Mouse (Mus musculus): ENCODE measurements around the gene BC030867. TPM values are rescaled to one million over a fixed set of nuclear protein-coding genes. Genes with fewer than 3 reads are reported as not detected.

Gene BC030867
- total and polyA plus RNA-seq, 2 experiments = 0.38 TPM; not detected in 1

DNA sequence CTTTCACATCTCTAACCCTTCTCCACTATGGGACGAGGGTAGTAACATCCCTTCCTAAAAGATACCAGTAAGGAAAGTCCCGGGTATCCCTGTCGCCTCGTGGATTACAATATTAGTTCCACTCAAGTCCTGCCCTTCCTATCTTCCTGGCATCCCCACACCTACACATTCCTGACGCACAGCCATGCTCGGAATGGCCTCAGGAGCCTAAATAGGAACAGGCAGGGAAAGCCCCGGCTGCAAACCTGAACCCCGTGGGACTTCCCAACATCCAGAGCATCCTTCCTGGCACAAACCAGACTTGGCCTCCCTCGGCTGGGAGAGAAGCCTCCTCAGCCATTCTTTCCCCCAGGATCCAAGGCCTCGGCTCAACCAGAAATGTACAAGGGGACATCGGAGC lies 33.2 kb upstream of the BC030867 start:
- H3K4me1 ChIP-seq (ENCODE audit: control insufficient read depth, insufficient read depth, low read length) = peaks cover 69% of the 10 kb centered on the region
- no peaks in the 10 kb centered on the region for H3K36me3 ChIP-seq (ENCODE audit: control insufficient read depth, insufficient read depth, low read length)
- 42% methylated on average over 11 of the region's 11 CpGs for WGBS
- TF ChIP-seq CTCF (IDR thresholded peaks at IDR 0.05; ENCODE audit: low read depth, low read length) = no peak
- TF ChIP-seq POLR2A (IDR thresholded peaks at IDR 0.05; ENCODE audit: extremely low read depth, insufficient read depth, low read length) = no peak
- no peak overlapping the region for H3K4me3 ChIP-seq (ENCODE audit: insufficient read depth, low read depth, low read length)
- no peak for DNase-seq (ENCODE audit: extremely low read depth, low read depth, low spot score)
- peaks cover 36% of the 10 kb centered on the region for H3K79me2 ChIP-seq (ENCODE audit: control insufficient read depth, insufficient read depth, low read length)
- H3K27ac ChIP-seq (replicated peaks; ENCODE audit: insufficient read depth, low read depth, low read length) = peak overlapping the region; percentile 94
- no peaks in the 10 kb centered on the region for H3K27me3 ChIP-seq (ENCODE audit: control insufficient read depth, insufficient read depth, low read length)
- peak overlapping the region; percentile 39; the same call in 1 of the 2 replicates for H3K9ac ChIP-seq (ENCODE audit: low read depth, low read length)

GRCm38 (mm10) chr11:102216056-102216885 lies 32.4 kb upstream of the BC030867 start:
- Histone ChIP-seq H3K9ac (ENCODE audit: low read depth, low read length) (peak overlapping the region; percentile 57), H3K27me3 (ENCODE audit: control insufficient read depth, insufficient read depth, low read length) (no peaks in the 10 kb centered on the region), H3K4me3 (ENCODE audit: insufficient read depth, low read depth, low read length) (0 out of 2 replicates have a peak overlapping the region, but pooled peaks have one; percentile 1), H3K36me3 (ENCODE audit: control insufficient read depth, insufficient read depth, low read length) (no peaks in the 10 kb centered on the region), H3K27ac (replicated peaks; ENCODE audit: insufficient read depth, low read depth, low read length) (peak overlapping the region; percentile 94), H3K4me1 (ENCODE audit: control insufficient read depth, insufficient read depth, low read length) (peaks cover 72% of the 10 kb centered on the region), H3K79me2 (ENCODE audit: control insufficient read depth, insufficient read depth, low read length) (peaks cover 35% of the 10 kb centered on the region)
- peak; percentile 88 for DNase-seq (ENCODE audit: extremely low read depth, low read depth, low spot score)
- no peak for TF ChIP-seq CTCF (IDR thresholded peaks at IDR 0.05; ENCODE audit: low read depth, low read length)
- no peak for TF ChIP-seq POLR2A (IDR thresholded peaks at IDR 0.05; ENCODE audit: extremely low read depth, insufficient read depth, low read length)
- WGBS = 8% methylated on average over 12 of the region's 12 CpGs

- TF ChIP-seq POLR2A (IDR thresholded peaks at IDR 0.05; ENCODE audit: extremely low read depth, insufficient read depth, low read length) (no peak), CTCF (IDR thresholded peaks at IDR 0.05; ENCODE audit: low read depth, low read length) (no peak)
- Histone ChIP-seq H3K4me1 (ENCODE audit: control insufficient read depth, insufficient read depth, low read length) (peaks cover 71% of the 10 kb centered on the region), H3K4me3 (ENCODE audit: insufficient read depth, low read depth, low read length) (0 out of 2 replicates have a peak overlapping the region, but pooled peaks have one; percentile 1), H3K79me2 (ENCODE audit: control insufficient read depth, insufficient read depth, low read length) (peaks cover 29% of the 10 kb centered on the region), H3K27ac (replicated peaks; ENCODE audit: insufficient read depth, low read depth, low read length) (peak overlapping the region; percentile 81), H3K36me3 (ENCODE audit: control insufficient read depth, insufficient read depth, low read length) (no peaks in the 10 kb centered on the region), H3K9ac (ENCODE audit: low read depth, low read length) (peak overlapping the region; percentile 54), H3K27me3 (ENCODE audit: control insufficient read depth, insufficient read depth, low read length) (no peaks in the 10 kb centered on the region)
- DNase-seq (ENCODE audit: extremely low read depth, low read depth, low spot score) = peak; percentile 72
- 16% methylated on average over 5 of the region's 5 CpGs for WGBS
Measured at GRCm38 (mm10) chr11:102216886-102217240, 31.8 kb upstream of the BC030867 start.

DNA sequence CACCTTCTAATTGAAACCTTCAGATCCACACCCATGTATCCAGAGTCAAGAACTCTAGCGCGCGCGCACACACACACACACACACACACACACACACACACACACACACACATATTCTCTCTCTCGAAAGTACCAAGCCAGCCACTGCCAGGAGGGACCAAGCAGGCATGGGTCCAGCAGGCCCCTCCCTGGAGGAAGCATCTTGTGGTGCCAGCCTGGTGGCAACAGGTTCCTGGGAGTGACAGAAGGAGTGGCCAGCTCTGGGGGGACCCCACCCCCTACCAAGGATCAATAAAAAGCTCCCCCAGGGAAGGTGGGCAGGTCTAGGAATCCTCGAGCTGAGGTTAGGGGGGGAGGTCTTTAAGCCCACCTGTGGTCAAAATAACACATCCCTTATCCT lies 31.3 kb upstream of the BC030867 start:
- no peaks in the 10 kb centered on the region for H3K27me3 ChIP-seq (ENCODE audit: control insufficient read depth, insufficient read depth, low read length)
- peaks cover 26% of the 10 kb centered on the region for H3K79me2 ChIP-seq (ENCODE audit: control insufficient read depth, insufficient read depth, low read length)
- peak overlapping the region; percentile 61; the same call in 1 of the 2 replicates for H3K4me3 ChIP-seq (ENCODE audit: insufficient read depth, low read depth, low read length)
- H3K27ac ChIP-seq (replicated peaks; ENCODE audit: insufficient read depth, low read depth, low read length) = peak overlapping the region; percentile 81
- DNase-seq (ENCODE audit: extremely low read depth, low read depth, low spot score) = peak; percentile 62
- 7% methylated on average over 6 of the region's 6 CpGs for WGBS
- no peaks in the 10 kb centered on the region for H3K36me3 ChIP-seq (ENCODE audit: control insufficient read depth, insufficient read depth, low read length)
- H3K4me1 ChIP-seq (ENCODE audit: control insufficient read depth, insufficient read depth, low read length) = peaks cover 74% of the 10 kb centered on the region
- peak overlapping the region; percentile 54 for H3K9ac ChIP-seq (ENCODE audit: low read depth, low read length)
- TF ChIP-seq POLR2A (IDR thresholded peaks at IDR 0.05; ENCODE audit: extremely low read depth, insufficient read depth, low read length) = no peak
- TF ChIP-seq CTCF (IDR thresholded peaks at IDR 0.05; ENCODE audit: low read depth, low read length) = no peak

- H3K27me3 ChIP-seq (ENCODE audit: control insufficient read depth, insufficient read depth, low read length) = no peaks in the 10 kb centered on the region
- DNase-seq (ENCODE audit: extremely low read depth, low read depth, low spot score) = peak; percentile 66
- peaks cover 26% of the 10 kb centered on the region for H3K79me2 ChIP-seq (ENCODE audit: control insufficient read depth, insufficient read depth, low read length)
- peak overlapping the region; percentile 61 for H3K4me3 ChIP-seq (ENCODE audit: insufficient read depth, low read depth, low read length)
- peak overlapping the region; percentile 81 for H3K27ac ChIP-seq (replicated peaks; ENCODE audit: insufficient read depth, low read depth, low read length)
- TF ChIP-seq POLR2A (IDR thresholded peaks at IDR 0.05; ENCODE audit: extremely low read depth, insufficient read depth, low read length) (no peak), CTCF (IDR thresholded peaks at IDR 0.05; ENCODE audit: low read depth, low read length) (no peak)
- no peaks in the 10 kb centered on the region for H3K36me3 ChIP-seq (ENCODE audit: control insufficient read depth, insufficient read depth, low read length)
- peak overlapping the region; percentile 68 for H3K9ac ChIP-seq (ENCODE audit: low read depth, low read length)
- H3K4me1 ChIP-seq (ENCODE audit: control insufficient read depth, insufficient read depth, low read length) = peaks cover 76% of the 10 kb centered on the region
- WGBS = 7% methylated on average over 7 of the region's 7 CpGs
Measured at GRCm38 (mm10) chr11:102217876-102218430, 30.7 kb upstream of the BC030867 start.
